Mouse (Mus musculus) B cell, adult 2 months (primary cell): ENCODE results near the gene Flnc.
"Not testable (repeated sequence)": the region's sequence is repeated elsewhere in the genome, so short reads cannot be mapped to it uniquely, and the experiment has no call there.

ENCODE experiments used
- DNase-seq, 2 experiments: peaks; one replicate each; pipeline ENCODE4 v3.0.0; 2022

Gene Flnc

GRCm38 (mm10) chr6:29433038-29433803, at the start of gene Flnc:
Flnc (plus strand) TSS chr6:29433256.
- no peak for DNase-seq

GRCm38 (mm10) chr6:29388052-29388518, 45.0 kb upstream of the Flnc start, which contains the start of gene Opn1sw:
Opn1sw (minus strand) TSS chr6:29388468.
- no peak for DNase-seq

- DNase-seq, result no peak
Measured at GRCm38 (mm10) chr6:29388606-29389080, 44.4 kb upstream of the Flnc start.

GRCm38 (mm10) chr6:29389425-29389824, 43.6 kb upstream of the Flnc start:
- DNase-seq, result no peak

- DNase-seq, result not testable (repeated sequence)
Measured at GRCm38 (mm10) chr6:29390500-29390899, 42.6 kb upstream of the Flnc start.

GRCm38 (mm10) chr6:29391241-29391640, 41.8 kb upstream of the Flnc start:
- not testable (repeated sequence) for DNase-seq

GRCm38 (mm10) chr6:29391802-29392201, 41.3 kb upstream of the Flnc start:
- DNase-seq, result no peak

- DNase-seq, result no peak
Measured at GRCm38 (mm10) chr6:29394286-29394685, 38.8 kb upstream of the Flnc start.

GRCm38 (mm10) chr6:29395910-29396713, 36.9 kb upstream of the Flnc start, which contains the start of gene Ccdc136:
Ccdc136 (plus strand) TSS chr6:29396309.
- DNase-seq, result peak; percentile 29 to 32

GRCm38 (mm10) chr6:29396714-29397540, 36.1 kb upstream of the Flnc start:
- DNase-seq, result no peak

- DNase-seq, result no peak
Measured at GRCm38 (mm10) chr6:29397575-29397974, 35.5 kb upstream of the Flnc start.

GRCm38 (mm10) chr6:29399851-29400250, 33.2 kb upstream of the Flnc start:
- no peak for DNase-seq

GRCm38 (mm10) chr6:29402693-29403342, 30.2 kb upstream of the Flnc start:
- peak; percentile 18 to 27 for DNase-seq

GRCm38 (mm10) chr6:29406412-29406811, 26.6 kb upstream of the Flnc start:
- no peak for DNase-seq

GRCm38 (mm10) chr6:29415446-29415845, 17.6 kb upstream of the Flnc start:
- DNase-seq, result no peak

GRCm38 (mm10) chr6:29420596-29420995, 12.5 kb upstream of the Flnc start:
- no peak for DNase-seq

- DNase-seq, result no peak
Measured at GRCm38 (mm10) chr6:29425118-29425517, 7.9 kb upstream of the Flnc start.

- no peak for DNase-seq
Measured at GRCm38 (mm10) chr6:29426331-29426730, 6.7 kb upstream of the Flnc start.

- DNase-seq, result no peak
Measured at GRCm38 (mm10) chr6:29428171-29428570, 4.9 kb upstream of the Flnc start.

GRCm38 (mm10) chr6:29430681-29431420, 2.2 kb upstream of the Flnc start:
- no peak for DNase-seq

- DNase-seq, result no peak
Measured at GRCm38 (mm10) chr6:29431473-29431872, 1.6 kb upstream of the Flnc start.
